ENCODE assay signal across 9 mouse cellular contexts in the genomic region with DNA sequence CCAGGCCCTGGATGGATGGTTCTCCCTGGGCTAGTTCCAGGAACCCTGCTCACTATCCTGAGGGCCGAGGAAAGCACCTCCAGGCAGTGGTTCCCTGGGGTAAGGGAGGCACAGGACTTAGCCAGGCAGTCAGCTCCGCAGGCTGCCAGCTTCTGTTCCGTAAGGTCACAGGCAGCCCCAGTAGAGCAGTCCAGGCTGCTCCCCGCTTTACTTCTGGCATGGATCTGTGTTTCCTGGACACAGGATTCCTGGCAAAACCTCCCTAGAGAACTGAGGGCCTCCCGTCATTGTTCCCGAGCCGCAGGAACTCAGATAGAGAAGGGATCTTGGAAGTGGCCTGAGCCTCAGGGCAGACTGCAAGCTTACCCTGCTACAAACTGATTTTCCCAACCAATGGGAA.
DNase-seq lines count a peak whose midpoint lies in the region; ATAC-seq and TF ChIP-seq lines count a peak whose summit lies in the region.
"Had no signal": no experiment of that assay in that cellular context is flagged by ENCODE, and none has a peak within 500 bp of the region (broad histone marks: within the 10 kb centered on the region; RNA-seq: fewer than 3 reads in every experiment).

No protein-coding gene starts in this region.

- ATAC-seq in forebrain, embryonic 12.5 days (ENCODE audit: low FRiP score) = no peak
- no peak for ATAC-seq in forebrain, postnatal 0 days
- ATAC-seq in embryonic facial prominence, embryonic 14.5 days (ENCODE audit: low read depth) = no peak; the same call in 1 of the 2 replicates
- peak; percentile 53 for ATAC-seq in intestine, embryonic 16.5 days

- WGBS in forebrain, embryonic 12.5 days = 43% methylated on average over 7 of the region's 7 CpGs
- 31% methylated on average over 7 of the region's 7 CpGs for WGBS in forebrain, postnatal 0 days
- 29% methylated on average over 7 of the region's 7 CpGs for WGBS in embryonic facial prominence, embryonic 14.5 days
- 53% methylated on average over 7 of the region's 7 CpGs for WGBS in intestine, embryonic 16.5 days

- no peaks in the 10 kb centered on the region for H3K36me3 ChIP-seq in forebrain, embryonic 12.5 days (replicated peaks)
- H3K36me3 ChIP-seq in forebrain, postnatal 0 days (ENCODE audit: insufficient read depth) = no peaks in the 10 kb centered on the region
- H3K36me3 ChIP-seq in embryonic facial prominence, embryonic 14.5 days (ENCODE audit: control insufficient read depth, insufficient read depth, low read length) = no peaks in the 10 kb centered on the region
- H3K36me3 ChIP-seq in intestine, embryonic 16.5 days (ENCODE audit: control insufficient read depth, insufficient read depth, low read length) = no peaks in the 10 kb centered on the region

- DNase-seq in forebrain, postnatal 0 days = no peak
- DNase-seq in embryonic facial prominence, embryonic 14.5 days (ENCODE audit: low spot score) = no peak
- DNase-seq in lung, postnatal 25 days (ENCODE audit: low spot score) = peak; percentile 76
- DNase-seq in spleen, postnatal 10 days (ENCODE audit: low spot score in 2 of 2) = no peak
- DNase-seq in embryo, embryonic 10.5 days (ENCODE audit: low spot score) = no peak
- DNase-seq in thymus, postnatal 36 days = no peak

- H3K27me3 ChIP-seq in forebrain, embryonic 12.5 days = no peaks in the 10 kb centered on the region
- no peaks in the 10 kb centered on the region for H3K27me3 ChIP-seq in forebrain, postnatal 0 days (ENCODE audit: insufficient read depth, low read length)
- no peaks in the 10 kb centered on the region for H3K27me3 ChIP-seq in embryonic facial prominence, embryonic 14.5 days (replicated peaks; ENCODE audit: control insufficient read depth, insufficient read depth, low read length)
- H3K27me3 ChIP-seq in intestine, embryonic 16.5 days (replicated peaks; ENCODE audit: control insufficient read depth, insufficient read depth, low read length) = no peaks in the 10 kb centered on the region

- no peak overlapping the region for H3K4me3 ChIP-seq in forebrain, embryonic 12.5 days (replicated peaks)
- H3K4me3 ChIP-seq in forebrain, postnatal 0 days (ENCODE audit: low read depth, low read length) = no peak overlapping the region
- no peak overlapping the region for H3K4me3 ChIP-seq in embryonic facial prominence, embryonic 14.5 days (ENCODE audit: low read depth, low read length)
- no peak overlapping the region for H3K4me3 ChIP-seq in intestine, embryonic 16.5 days (ENCODE audit: low read length)
- H3K4me3 ChIP-seq: erythroblast, embryonic 14.5 days had no signal

- H3K9ac ChIP-seq in forebrain, embryonic 12.5 days = 0 out of 2 replicates have a peak overlapping the region, but pooled peaks have one; percentile 7
- H3K9ac ChIP-seq in forebrain, postnatal 0 days = no peak overlapping the region
- H3K9ac ChIP-seq in embryonic facial prominence, embryonic 14.5 days (ENCODE audit: low read depth, low read length) = 0 out of 2 replicates have a peak overlapping the region, but pooled peaks have one; percentile 19
- no peak overlapping the region for H3K9ac ChIP-seq in intestine, embryonic 16.5 days (ENCODE audit: low read depth, low read length)

- H3K4me2 ChIP-seq in forebrain, embryonic 12.5 days = no peak overlapping the region
- no peak overlapping the region for H3K4me2 ChIP-seq in forebrain, postnatal 0 days (ENCODE audit: low read depth)
- H3K4me2 ChIP-seq in embryonic facial prominence, embryonic 14.5 days (ENCODE audit: low read depth, low read length) = no peak overlapping the region
- H3K4me2 ChIP-seq in intestine, embryonic 16.5 days (ENCODE audit: low read depth, low read length) = no peak overlapping the region

- no peak for TF ChIP-seq CTCF in forebrain, postnatal 0 days (IDR thresholded peaks at IDR 0.05; ENCODE audit: low read depth)

- H3K4me1 ChIP-seq in forebrain, embryonic 12.5 days = peaks cover 19% of the 10 kb centered on the region; the same call in 1 of the 2 replicates
- H3K4me1 ChIP-seq in forebrain, postnatal 0 days (ENCODE audit: insufficient read depth) = no peaks in the 10 kb centered on the region
- peaks cover 9% of the 10 kb centered on the region for H3K4me1 ChIP-seq in embryonic facial prominence, embryonic 14.5 days (ENCODE audit: control insufficient read depth, insufficient read depth, low read length)
- H3K4me1 ChIP-seq in intestine, embryonic 16.5 days (ENCODE audit: control insufficient read depth, insufficient read depth, low read length) = peaks cover 1% of the 10 kb centered on the region

- no peaks in the 10 kb centered on the region for H3K9me3 ChIP-seq in forebrain, embryonic 12.5 days
- no peaks in the 10 kb centered on the region for H3K9me3 ChIP-seq in forebrain, postnatal 0 days (ENCODE audit: low read length)
- H3K9me3 ChIP-seq in embryonic facial prominence, embryonic 14.5 days (ENCODE audit: control insufficient read depth, low read length) = no peaks in the 10 kb centered on the region
- no peaks in the 10 kb centered on the region for H3K9me3 ChIP-seq in intestine, embryonic 16.5 days (ENCODE audit: control insufficient read depth, low read length)

- H3K27ac ChIP-seq in forebrain, embryonic 12.5 days = no peak overlapping the region
- no peak overlapping the region for H3K27ac ChIP-seq in forebrain, postnatal 0 days (ENCODE audit: low read depth, low read length)
- H3K27ac ChIP-seq in embryonic facial prominence, embryonic 14.5 days (replicated peaks; ENCODE audit: low read depth, low read length) = 0 out of 2 replicates have a peak overlapping the region, but pooled peaks have one; percentile 44
- H3K27ac ChIP-seq in intestine, embryonic 16.5 days (ENCODE audit: low read length) = no peak overlapping the region

Comparison
In these comparisons a context has a peak if more than half of its experiments do, and no peak if none do; other contexts are left out.
1. H3K9ac ChIP-seq: peak in forebrain, embryonic 12.5 days (single experiment) and embryonic facial prominence, embryonic 14.5 days (single experiment); none in forebrain, postnatal 0 days (single experiment) and intestine, embryonic 16.5 days (single experiment).